Mouse (Mus musculus) neural tube, embryonic 10.5 days (tissue): ENCODE measurements around the gene Tmem50b.
A peak's percentile ranks its signal among the peaks of the same experiment; 100 is the strongest.

Source experiments
- DNase-seq: peaks from one replicate; pipeline ENCODE4 v3.0.0-alpha.2; 2017; ENCODE audit warnings: low spot score; ENCODE audit errors: extremely low spot score

The Tmem50b gene

GRCm38 (mm10) chr16:91565292-91565951, 32.2 kb downstream of the Tmem50b start:
- DNase-seq = no peak

- DNase-seq = no peak
Observed at GRCm38 (mm10) chr16:91564580-91565291, 32.9 kb downstream of the Tmem50b start.

- no peak for DNase-seq
Observed at GRCm38 (mm10) chr16:91561541-91562457, 35.8 kb downstream of the Tmem50b start.

GRCm38 (mm10) chr16:91561099-91561498, 36.5 kb downstream of the Tmem50b start:
- DNase-seq = no peak

- DNase-seq = no peak
Observed at GRCm38 (mm10) chr16:91557693-91558092, 39.9 kb downstream of the Tmem50b start.

- no peak for DNase-seq
Observed at GRCm38 (mm10) chr16:91557214-91557613, 40.4 kb downstream of the Tmem50b start.

GRCm38 (mm10) chr16:91556659-91557058, 40.9 kb downstream of the Tmem50b start:
- no peak for DNase-seq

GRCm38 (mm10) chr16:91555017-91555605, 42.5 kb downstream of the Tmem50b start:
- DNase-seq = no peak

GRCm38 (mm10) chr16:91553625-91554024, 44.0 kb downstream of the Tmem50b start:
- DNase-seq = no peak

GRCm38 (mm10) chr16:91552072-91552471, 45.5 kb downstream of the Tmem50b start:
- DNase-seq = no peak

GRCm38 (mm10) chr16:91551081-91551524, 46.5 kb downstream of the Tmem50b start:
- no peak for DNase-seq

GRCm38 (mm10) chr16:91549616-91550015, 48.0 kb downstream of the Tmem50b start:
- no peak for DNase-seq

GRCm38 (mm10) chr16:91548996-91549395, 48.6 kb downstream of the Tmem50b start:
- DNase-seq = no peak

GRCm38 (mm10) chr16:91548586-91548985, 49.0 kb downstream of the Tmem50b start:
- DNase-seq = no peak

GRCm38 (mm10) chr16:91547974-91548373, 49.6 kb downstream of the Tmem50b start:
- no peak for DNase-seq

- peak; percentile 76 for DNase-seq
Observed at GRCm38 (mm10) chr16:91546836-91547741, 50.5 kb downstream of the Tmem50b start, which contains the start of gene Ifngr2. Gene Ifngr2, plus strand, starts transcription at chr16:91547072.

- no peak for DNase-seq
Observed at GRCm38 (mm10) chr16:91546391-91546835, 51.2 kb downstream of the Tmem50b start.

GRCm38 (mm10) chr16:91545597-91546281, 51.9 kb downstream of the Tmem50b start:
- no peak for DNase-seq

- no peak for DNase-seq
Observed at GRCm38 (mm10) chr16:91543619-91544018, 54.0 kb downstream of the Tmem50b start.
